Mouse (Mus musculus) CH12.LX (cell line): ENCODE data around the gene Gm49405. TPM values are rescaled to one million over a fixed set of nuclear protein-coding genes. Genes with fewer than 3 reads are reported as not detected.

Source experiments
- DNase-seq: peaks from one replicate; pipeline ENCODE4 v3.0.0-alpha.2; 2013; ENCODE audit errors: extremely low read depth
- H3K27ac ChIP-seq: 2 replicates; pipeline ENCODE4 v1.5.1; 2012; ENCODE audit warnings: low read depth, mild to moderate bottlenecking, control low read depth, moderate library complexity; ENCODE audit not compliant: insufficient read depth
- H3K27me3 ChIP-seq: replicated peaks from 2 replicates; pipeline ENCODE3; 2012; ENCODE audit warnings: inconsistent platforms
- H3K36me3 ChIP-seq, 2 experiments: replicated peaks in 1 of 2; 2 replicates each; pipeline versions ENCODE3 to v1.6.1; 2012; ENCODE audit warnings: inconsistent platforms in 1 of 2, low read length in 1 of 2, mild to moderate bottlenecking in 1 of 2, mixed read lengths in 1 of 2, moderate library complexity in 1 of 2; ENCODE audit not compliant: control insufficient read depth in 1 of 2, insufficient read depth in 1 of 2
- H3K4me1 ChIP-seq, 2 experiments: 2 replicates each; pipeline ENCODE4 v1.6.1; 2012; ENCODE audit warnings: inconsistent platforms in 1 of 2, moderate library complexity in 1 of 2; ENCODE audit not compliant: insufficient read depth in 2 of 2, control insufficient read depth in 1 of 2
- H3K4me2 ChIP-seq: 2 replicates; pipeline ENCODE4 v1.6.1; 2012; ENCODE audit warnings: low read depth, mild to moderate bottlenecking, control low read depth; ENCODE audit not compliant: poor library complexity, insufficient read depth, severe bottlenecking
- H3K4me3 ChIP-seq, 3 experiments: fragments of 150-350 bp in 1 of 3; sonication (generic) in 1 of 3; replicated peaks in 1 of 3; 2 replicates each; pipeline versions ENCODE3 to v1.5.1; 2011 to 2012; ENCODE audit warnings: low read depth in 2 of 3, low read length in 2 of 3, mild to moderate bottlenecking in 2 of 3, moderate library complexity in 2 of 3, control low read depth in 1 of 3, improper control_type of control experiment in 1 of 3, inconsistent platforms in 1 of 3, mixed read lengths in 1 of 3; ENCODE audit not compliant: poor library complexity in 1 of 3
- H3K79me2 ChIP-seq: replicated peaks from 2 replicates; pipeline ENCODE4 v1.6.1; 2012; ENCODE audit warnings: mild to moderate bottlenecking, moderate library complexity; ENCODE audit not compliant: control insufficient read depth, poor library complexity, insufficient read depth, severe bottlenecking; ENCODE audit errors: extremely low read depth
- H3K9ac ChIP-seq: 2 replicates; pipeline ENCODE4 v1.6.1; 2012; ENCODE audit warnings: low read depth, mild to moderate bottlenecking, control low read depth, moderate library complexity; ENCODE audit not compliant: insufficient read depth
- H3K9me3 ChIP-seq: replicated peaks from 2 replicates; pipeline ENCODE3; 2012; ENCODE audit warnings: low read length, inconsistent platforms, mixed read lengths
- BHLHE40 ChIP-seq: IDR thresholded peaks from 2 replicates; pipeline ENCODE4 v1.6.1; 2011; ENCODE audit warnings: mild to moderate bottlenecking, low read depth, low read length, improper control_type of control experiment
- CHD1 ChIP-seq: IDR thresholded peaks from 2 replicates; pipeline ENCODE4 v1.6.1; 2012; ENCODE audit warnings: low read depth, low read length, improper control_type of control experiment, inconsistent platforms
- CHD2 ChIP-seq: IDR thresholded peaks from 2 replicates; pipeline ENCODE4 v1.6.1; 2011; ENCODE audit warnings: low read length, improper control_type of control experiment
- E2F4 ChIP-seq: IDR thresholded peaks from 2 replicates; pipeline ENCODE4 v1.6.1; 2011; ENCODE audit warnings: low read depth, low read length, improper control_type of control experiment; ENCODE audit not compliant: insufficient replicate concordance
- EP300 ChIP-seq: IDR thresholded peaks from 2 replicates; pipeline ENCODE4 v1.6.1; 2011; ENCODE audit warnings: low read length, improper control_type of control experiment
- ETS1 ChIP-seq: conservative IDR thresholded peaks from 2 replicates; pipeline ENCODE4 v1.6.1; 2012; ENCODE audit warnings: low read depth, mild to moderate bottlenecking, inconsistent platforms, low read length, improper control_type of control experiment, moderate library complexity
- HCFC1 ChIP-seq: IDR thresholded peaks from 2 replicates; pipeline ENCODE4 v1.6.1; 2012; ENCODE audit warnings: low read depth, mild to moderate bottlenecking, inconsistent platforms, low read length, improper control_type of control experiment
- IRF4 ChIP-seq: IDR thresholded peaks from 2 replicates; pipeline ENCODE4 v1.6.1; 2014; ENCODE audit warnings: low read depth, mild to moderate bottlenecking, inconsistent platforms, low read length, improper control_type of control experiment
- JUN ChIP-seq: IDR thresholded peaks from 2 replicates; pipeline ENCODE4 v1.6.1; 2011; ENCODE audit warnings: low read depth, mild to moderate bottlenecking, low read length, improper control_type of control experiment, moderate library complexity; ENCODE audit not compliant: insufficient read depth
- JUND ChIP-seq: conservative IDR thresholded peaks from 2 replicates; pipeline ENCODE4 v1.6.1; 2011; ENCODE audit warnings: low read depth, low read length, improper control_type of control experiment
- KAT2A ChIP-seq: IDR thresholded peaks from 2 replicates; pipeline ENCODE4 v1.6.1; 2012; ENCODE audit warnings: low read length, improper control_type of control experiment, inconsistent platforms; ENCODE audit not compliant: insufficient replicate concordance
- MAFK ChIP-seq: IDR thresholded peaks from 2 replicates; pipeline ENCODE4 v1.6.1; 2011; ENCODE audit warnings: low read length, improper control_type of control experiment; ENCODE audit not compliant: insufficient replicate concordance
- MAX ChIP-seq: IDR thresholded peaks from 2 replicates; pipeline ENCODE4 v1.6.1; 2011; ENCODE audit warnings: low read length, improper control_type of control experiment
- MAZ ChIP-seq: IDR thresholded peaks from 2 replicates; pipeline ENCODE4 v1.6.1; 2012; ENCODE audit warnings: low read depth, mild to moderate bottlenecking, inconsistent platforms, low read length, improper control_type of control experiment, moderate library complexity
- MEF2A ChIP-seq: IDR thresholded peaks from 2 replicates; pipeline ENCODE4 v1.6.1; 2014; ENCODE audit warnings: low read depth, mild to moderate bottlenecking, inconsistent platforms, low read length, improper control_type of control experiment, borderline replicate concordance
- MXI1 ChIP-seq: IDR thresholded peaks from 2 replicates; pipeline ENCODE4 v1.6.1; 2011; ENCODE audit warnings: mild to moderate bottlenecking, low read depth, low read length, improper control_type of control experiment
- NRF1 ChIP-seq: IDR thresholded peaks from 2 replicates; pipeline ENCODE4 v1.6.1; 2014; ENCODE audit warnings: low read depth, mild to moderate bottlenecking, inconsistent platforms, low read length, improper control_type of control experiment, moderate library complexity
- PAX5 ChIP-seq: IDR thresholded peaks from 2 replicates; pipeline ENCODE4 v1.6.1; 2012; ENCODE audit warnings: low read length, inconsistent platforms, mixed read lengths
- POLR2A ChIP-seq: IDR thresholded peaks from 2 replicates; pipeline ENCODE4 v1.6.1; 2011; ENCODE audit warnings: low read depth, mild to moderate bottlenecking, improper control_type of control experiment, low read length
- RCOR1 ChIP-seq: conservative IDR thresholded peaks from 2 replicates; pipeline ENCODE4 v1.6.1; 2012; ENCODE audit warnings: low read depth, mild to moderate bottlenecking, inconsistent platforms, low read length, improper control_type of control experiment
- SMC3 ChIP-seq: IDR thresholded peaks from 2 replicates; pipeline ENCODE4 v1.6.1; 2011; ENCODE audit warnings: low read depth, low read length, improper control_type of control experiment
- TBP ChIP-seq: conservative IDR thresholded peaks from 2 replicates; pipeline ENCODE4 v1.6.1; 2011; ENCODE audit warnings: low read depth, low read length, improper control_type of control experiment
- TCF12 ChIP-seq: IDR thresholded peaks from 2 replicates; pipeline ENCODE4 v1.6.1; 2014; ENCODE audit warnings: low read depth, mild to moderate bottlenecking, inconsistent platforms, low read length, improper control_type of control experiment
- UBTF ChIP-seq: IDR thresholded peaks from 2 replicates; pipeline ENCODE4 v1.6.1; 2012; ENCODE audit warnings: low read depth, mild to moderate bottlenecking, inconsistent platforms, low read length, improper control_type of control experiment, moderate library complexity
- USF1 ChIP-seq: IDR thresholded peaks from 2 replicates; pipeline ENCODE4 v1.6.1; 2014; ENCODE audit warnings: low read depth, mild to moderate bottlenecking, inconsistent platforms, low read length, improper control_type of control experiment
- ZC3H11A ChIP-seq: IDR thresholded peaks from 2 replicates; pipeline ENCODE4 v1.6.1; 2012; ENCODE audit warnings: low read depth, mild to moderate bottlenecking, inconsistent platforms, low read length, improper control_type of control experiment
- ZKSCAN1 ChIP-seq: IDR thresholded peaks from 2 replicates; pipeline ENCODE4 v1.6.1; 2012; ENCODE audit warnings: low read depth, inconsistent platforms, low read length, improper control_type of control experiment, borderline replicate concordance
- ZMIZ1 ChIP-seq: IDR thresholded peaks from 2 replicates; pipeline ENCODE4 v1.6.1; 2012; ENCODE audit warnings: low read depth, mild to moderate bottlenecking, inconsistent platforms, low read length, improper control_type of control experiment
- ZNF384 ChIP-seq: IDR thresholded peaks from 2 replicates; pipeline ENCODE4 v1.6.1; 2012; ENCODE audit warnings: low read depth, low read length, improper control_type of control experiment, inconsistent platforms
- dilution Hi-C: fragments of 300-500 bp; cut with MboI; formaldehyde crosslinking; loops from 2 replicates; pipeline ENCODE4 v1.14.3; 2020; ENCODE audit warnings: low sequenced_read_pairs; ENCODE audit not compliant: extremely low pct_unique_long_range_greater_than_20kb, extremely low pct_ligation_motif_present
- in situ Hi-C: fragments of 300-500 bp; cut with MboI; formaldehyde crosslinking; loops from 3 replicates; pipeline ENCODE4 v1.14.3; 2019; ENCODE audit warnings: low sequenced_read_pairs, low pct_ligation_motif_present, low pct_unique_long_range_greater_than_20kb, mixed read lengths
- polyA plus RNA-seq: library from polyadenylated mRNA; unstranded; fragments of >175 nt; gene quantifications from 2 replicates; pipeline ENCODE4 v1.2.1, GENCODE M21; 2012; ENCODE audit warnings: low read depth; ENCODE audit not compliant: insufficient read length
- total RNA-seq, 2 experiments: library from RNA; depleted of rRNA; stranded (reverse); fragments of 300-350 nt in 1 of 2; fragments of >200 nt in 1 of 2; gene quantifications; 2 replicates each; pipeline ENCODE4 v1.2.3; 2012 to 2014

Gene Gm49405
- total and polyA plus RNA-seq, 3 experiments: 0.99 to 2.7 (median 2.0) TPM

DNA sequence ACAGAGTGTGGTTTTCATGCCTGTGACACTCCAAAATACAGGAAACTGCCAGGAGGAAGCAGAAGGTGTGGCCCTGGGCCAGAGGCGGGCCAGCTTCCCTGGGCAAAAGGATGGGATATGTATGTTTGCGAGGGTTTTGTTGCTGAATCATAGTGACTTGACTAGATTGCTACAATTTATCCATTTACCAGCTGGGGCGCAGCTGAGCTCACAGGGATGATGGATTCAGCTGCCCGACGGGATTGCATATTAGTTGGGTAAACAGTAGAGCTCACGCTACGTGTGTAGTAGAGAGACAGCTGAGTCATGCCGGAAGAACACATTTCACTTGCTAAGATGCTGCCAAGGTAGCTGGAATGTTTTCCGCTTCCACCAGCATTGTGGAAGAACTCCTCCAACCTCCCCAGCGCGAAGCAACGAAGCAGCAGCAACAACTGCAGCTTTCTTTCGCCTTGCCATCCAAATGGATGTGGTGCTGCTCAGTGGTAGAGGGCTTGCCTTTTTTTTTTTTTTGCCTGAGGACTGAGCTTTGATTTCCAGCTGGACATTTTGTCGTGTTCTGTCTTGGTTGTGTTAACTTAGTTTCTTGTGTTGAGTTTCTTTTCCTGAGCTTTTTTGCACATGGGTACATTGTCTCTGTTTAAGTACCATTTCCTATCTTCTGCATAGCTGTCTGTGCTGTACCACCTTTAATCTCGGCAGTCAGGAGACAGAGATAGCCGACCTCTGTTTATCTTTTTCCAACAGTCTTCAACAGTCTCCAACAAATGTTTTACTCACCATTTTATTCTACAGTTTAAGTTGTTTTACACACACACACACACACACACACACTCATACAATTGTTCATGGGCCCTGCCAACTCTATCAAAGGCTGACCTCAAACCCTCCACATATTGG lies 45.8 kb downstream of the Gm49405 start, which contains the start of gene Gstp2:
Gstp2 (minus strand) TSS at position 58 of the 900 bp plus-strand sequence.
- Histone ChIP-seq H3K4me3 (no peak within 1 kb of the TSS), H3K9ac (no peak within 1 kb of the TSS), H3K36me3 (no peaks in the 10 kb centered on the region), H3K79me2 (no peaks in the 10 kb centered on the region), H3K4me1 (peaks cover 8 to 16% of the 10 kb centered on the region in 2 experiments; a peak in 3 of 4 replicates), H3K9me3 (peaks cover 18% of the 10 kb centered on the region), H3K27ac (peak within 1 kb of the TSS; percentile 85), H3K4me2 (peak within 1 kb of the TSS; percentile 41; the same call in 1 of the 2 replicates), H3K27me3 (no peaks in the 10 kb centered on the region)
- no peak for DNase-seq
- dilution Hi-C loops (no loop called here), in situ Hi-C loops (no loop called here)
- TF ChIP-seq ZMIZ1 (no peak), ZNF384 (peak; percentile 54; the same call in 1 of the 2 replicates), UBTF (0 out of 2 replicates have a peak, but pooled peaks have one; percentile 12), MAFK (0 out of 2 replicates have a peak, but pooled peaks have one; percentile 15), SMC3 (no peak), JUN (no peak), HCFC1 (no peak)

DNA sequence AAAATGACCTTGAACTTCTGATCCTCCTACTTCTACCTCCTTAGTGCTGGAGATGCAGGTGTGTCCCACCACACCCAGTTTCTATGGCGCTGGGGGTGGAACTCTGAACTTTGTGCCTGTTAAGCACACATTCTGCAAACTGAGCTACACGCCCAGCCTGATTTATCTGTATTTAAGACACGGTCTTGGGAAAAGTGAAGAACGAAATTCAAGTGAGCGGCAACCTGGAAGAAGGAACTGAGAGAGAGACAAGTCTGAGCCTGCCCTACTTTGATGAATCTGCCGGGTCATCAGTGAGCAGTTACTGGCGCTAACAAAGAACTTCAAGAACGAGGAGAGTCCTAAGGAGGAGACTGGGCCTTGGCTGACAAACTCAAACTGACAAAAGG lies 46.4 kb downstream of the Gm49405 start:
- Histone ChIP-seq H3K9me3 (peaks cover 18% of the 10 kb centered on the region), H3K27me3 (no peaks in the 10 kb centered on the region), H3K27ac (peak overlapping the region; percentile 85), H3K9ac (peak overlapping the region; percentile 54; the same call in 1 of the 2 replicates), H3K4me1 (peaks cover 8 to 22% of the 10 kb centered on the region in 2 experiments; a peak in 3 of 4 replicates), H3K79me2 (no peaks in the 10 kb centered on the region), H3K36me3 (no peaks in the 10 kb centered on the region), H3K4me2 (peak overlapping the region; percentile 41; the same call in 1 of the 2 replicates), H3K4me3 (no peak overlapping the region)
- DNase-seq: peak; percentile 71
- dilution Hi-C loops (no loop called here), in situ Hi-C loops (no loop called here)
- TF ChIP-seq E2F4 (peak; percentile 81; the same call in 1 of the 2 replicates), ZKSCAN1 (no peak), NRF1 (0 out of 2 replicates have a peak, but pooled peaks have one; percentile 22), MAFK (peak; percentile 71; the same call in 1 of the 2 replicates), JUND (no peak), USF1 (no peak), ZMIZ1 (0 out of 2 replicates have a peak, but pooled peaks have one; percentile 48), CHD2 (peak; percentile 70), BHLHE40 (peak; percentile 60), EP300 (peak; percentile 96), ETS1 (peak; percentile 61; the same call in 1 of the 2 replicates), TCF12 (peak; percentile 74), TBP (peak; percentile 58; the same call in 1 of the 2 replicates), IRF4 (peak; percentile 99), KAT2A (0 out of 2 replicates have a peak, but pooled peaks have one; percentile 45), RCOR1 (peak; percentile 82), MAX (peak; percentile 61), MEF2A (peak; percentile 84), POLR2A (no peak), MAZ (0 out of 2 replicates have a peak, but pooled peaks have one; percentile 23), SMC3 (peak; percentile 25), JUN (peak; percentile 35; the same call in 1 of the 2 replicates), PAX5 (no peak), MXI1 (0 out of 2 replicates have a peak, but pooled peaks have one; percentile 34), CHD1 (peak; percentile 99), ZC3H11A (peak; percentile 12; the same call in 1 of the 2 replicates)
